Mouse (Mus musculus): ENCODE results near the gene Evi2.

DNA sequence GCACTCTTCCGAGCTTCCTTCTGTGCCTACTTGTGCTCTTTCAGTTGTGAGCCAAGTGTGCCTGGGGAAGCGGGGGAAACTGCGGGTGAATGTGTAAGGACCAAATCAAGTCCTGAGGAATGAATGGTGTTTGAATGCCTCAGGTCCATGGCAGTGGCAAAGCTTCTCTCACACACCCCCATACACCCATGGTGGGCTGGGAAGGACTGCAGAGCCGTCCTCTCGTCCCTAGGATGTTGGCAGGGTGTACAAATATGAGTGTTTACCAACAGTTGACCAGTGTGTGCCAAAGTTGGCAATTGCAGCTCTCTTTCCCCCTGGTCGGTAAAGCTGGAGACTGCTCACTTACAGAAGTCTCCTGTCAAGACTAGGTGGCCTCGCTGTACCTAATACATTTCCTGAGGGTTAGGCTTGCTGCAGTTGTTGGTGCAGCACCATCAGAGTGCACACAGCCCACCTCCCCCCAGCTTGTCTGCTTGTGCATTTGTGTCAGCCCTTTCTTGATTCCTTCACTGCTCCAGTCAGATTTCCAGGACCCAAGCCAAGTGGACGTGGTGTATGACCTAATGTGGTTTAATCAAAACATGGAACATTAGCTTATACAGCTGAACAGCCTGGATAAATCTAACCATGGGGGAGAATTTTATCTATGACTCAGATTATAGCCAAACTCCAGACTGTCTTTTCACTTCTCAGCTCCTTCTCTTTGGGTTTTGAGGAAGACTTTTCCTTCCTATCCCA lies 3.7 kb upstream of the Evi2 start:
- no peak for TF ChIP-seq POLR2A (IDR thresholded peaks at IDR 0.05; ENCODE audit: borderline replicate concordance, control insufficient read depth, low read depth, low read length)
- no peak for TF ChIP-seq CTCF (IDR thresholded peaks at IDR 0.05; ENCODE audit: control insufficient read depth, insufficient read depth, low read length)

Measured in bone marrow, adult 2 months (tissue).